Mouse (Mus musculus) hindbrain, embryonic 13.5 days (tissue): Measurements from ENCODE around the gene Kif3c. TPM values are rescaled to one million over a fixed set of nuclear protein-coding genes. Genes with fewer than 3 reads are reported as not detected.

ENCODE experiments used
- ATAC-seq: fragments of 200-750 bp; cut with Nextera tagmentation; 2 replicates; pipeline ENCODE4 v1.8.0; 2017; ENCODE audit warnings: moderate TSS enrichment; ENCODE audit not compliant: low FRiP score
- H3K27ac ChIP-seq: fragments of 300-500 bp; sonication (generic); 2 replicates; pipeline ENCODE4 v1.5.1; 2015; ENCODE audit warnings: inconsistent platforms, mild to moderate bottlenecking, moderate library complexity
- H3K27me3 ChIP-seq: fragments of 300-500 bp; sonication (generic); 2 replicates; pipeline ENCODE4 v1.6.1; 2015; ENCODE audit warnings: mild to moderate bottlenecking, inconsistent platforms
- H3K36me3 ChIP-seq: fragments of 300-500 bp; sonication (generic); 2 replicates; pipeline ENCODE4 v1.6.1; 2015; ENCODE audit warnings: mild to moderate bottlenecking, inconsistent platforms
- H3K4me1 ChIP-seq: fragments of 300-500 bp; sonication (generic); replicated peaks from 2 replicates; pipeline ENCODE4 v1.6.1; 2015; ENCODE audit warnings: inconsistent platforms
- H3K4me2 ChIP-seq: fragments of 300-500 bp; sonication (generic); 2 replicates; pipeline ENCODE4 v1.6.1; 2015; ENCODE audit warnings: inconsistent platforms, mild to moderate bottlenecking, moderate library complexity
- H3K4me3 ChIP-seq: fragments of 300-500 bp; sonication (generic); 2 replicates; pipeline ENCODE4 v1.5.1; 2015; ENCODE audit warnings: mild to moderate bottlenecking, inconsistent platforms
- H3K9ac ChIP-seq: fragments of 300-500 bp; sonication (generic); 2 replicates; pipeline ENCODE4 v1.6.1; 2015; ENCODE audit warnings: mild to moderate bottlenecking, inconsistent platforms
- H3K9me3 ChIP-seq: fragments of 300-500 bp; sonication (generic); 2 replicates; pipeline ENCODE4 v1.6.1; 2016; ENCODE audit warnings: inconsistent platforms
- WGBS: fragments of 180-500 bp; shearing (Covaris S2); methylation state at CpG from one replicate; pipeline ENCODE4 v1.1.7; 2015; 5-methylcytosine and 5-hydroxymethylcytosine counted together
- polyA plus RNA-seq: library from polyadenylated mRNA; unstranded; fragments of >200 nt; fragmentation: Nextera tagmentation; extraction: Ambion mirVana; gene quantifications from 2 replicates; pipeline ENCODE4 v1.2.1, GENCODE M21; 2015

Kif3c gene
- polyA plus RNA-seq, 1 experiment from 2014 or later, result 80.7 TPM

DNA sequence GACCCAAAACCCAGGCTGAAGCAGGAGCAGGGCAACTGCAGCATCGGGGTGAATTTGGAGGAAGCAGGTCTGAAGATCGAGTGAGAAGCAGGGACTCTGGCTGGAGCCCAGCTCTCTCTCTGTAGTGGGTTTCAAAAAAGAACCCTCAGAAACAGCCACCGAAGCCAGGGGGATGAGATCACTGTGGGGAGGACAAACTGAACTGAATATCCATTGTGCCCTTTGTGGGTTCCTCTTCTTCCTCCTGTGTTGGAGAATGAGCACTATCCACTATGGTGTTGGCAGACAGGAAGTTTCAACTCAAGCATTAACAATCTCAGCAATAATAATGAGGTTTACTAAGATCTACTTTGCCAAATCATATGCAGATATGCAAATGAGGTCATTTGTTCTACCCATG is 7.1 kb downstream of the Kif3c start:
- Histone ChIP-seq H3K27me3 (no peaks in the 10 kb centered on the region), H3K9me3 (peaks cover 4% of the 10 kb centered on the region; the same call in 1 of the 2 replicates), H3K4me3 (peak overlapping the region; percentile 88), H3K9ac (peak overlapping the region; percentile 72; the same call in 1 of the 2 replicates), H3K4me2 (peak overlapping the region; percentile 87), H3K4me1 (peaks cover 72% of the 10 kb centered on the region), H3K36me3 (peaks cover 52% of the 10 kb centered on the region), H3K27ac (peak overlapping the region; percentile 76)
- 0 out of 2 replicates have a peak, but pooled peaks have one; percentile 14 for ATAC-seq
- WGBS, result 45% methylated on average over 3 of the region's 3 CpGs

DNA sequence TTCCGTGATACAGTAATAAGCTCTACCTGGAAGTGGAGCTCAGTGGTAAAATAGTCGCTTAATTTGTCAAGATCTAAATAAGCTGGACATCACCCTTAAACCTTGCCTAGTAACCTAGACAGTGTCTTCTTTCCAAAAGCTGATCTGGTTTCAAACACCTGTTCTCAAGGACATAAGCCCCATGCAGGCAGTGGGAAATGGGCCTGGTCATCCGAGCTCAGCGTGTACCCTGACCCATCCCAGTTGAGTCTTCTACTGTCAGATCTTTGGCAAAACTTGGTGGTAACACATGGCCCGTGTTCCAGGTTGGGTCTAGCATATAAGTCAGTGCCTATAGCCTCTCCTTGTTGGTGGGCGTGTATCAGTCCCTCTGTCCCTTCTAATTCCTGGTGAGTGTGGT is 8.6 kb downstream of the Kif3c start:
- Histone ChIP-seq H3K9ac (no peak overlapping the region), H3K27ac (no peak overlapping the region), H3K9me3 (no peaks in the 10 kb centered on the region), H3K27me3 (no peaks in the 10 kb centered on the region), H3K4me1 (peaks cover 64% of the 10 kb centered on the region), H3K4me3 (no peak overlapping the region), H3K4me2 (no peak overlapping the region), H3K36me3 (peaks cover 53% of the 10 kb centered on the region)
- no peak for ATAC-seq
- WGBS, result 96% methylated on average over 6 of the region's 6 CpGs

- Histone ChIP-seq H3K9me3 (no peaks in the 10 kb centered on the region), H3K4me2 (no peak overlapping the region), H3K4me1 (peaks cover 55% of the 10 kb centered on the region), H3K27me3 (no peaks in the 10 kb centered on the region), H3K27ac (no peak overlapping the region), H3K4me3 (no peak overlapping the region), H3K9ac (no peak overlapping the region), H3K36me3 (peaks cover 61% of the 10 kb centered on the region)
- ATAC-seq, result no peak
- 64% methylated on average over 5 of the region's 5 CpGs for WGBS
Observed at GRCm38 (mm10) chr12:3374552-3374951, 9.6 kb downstream of the Kif3c start.

DNA sequence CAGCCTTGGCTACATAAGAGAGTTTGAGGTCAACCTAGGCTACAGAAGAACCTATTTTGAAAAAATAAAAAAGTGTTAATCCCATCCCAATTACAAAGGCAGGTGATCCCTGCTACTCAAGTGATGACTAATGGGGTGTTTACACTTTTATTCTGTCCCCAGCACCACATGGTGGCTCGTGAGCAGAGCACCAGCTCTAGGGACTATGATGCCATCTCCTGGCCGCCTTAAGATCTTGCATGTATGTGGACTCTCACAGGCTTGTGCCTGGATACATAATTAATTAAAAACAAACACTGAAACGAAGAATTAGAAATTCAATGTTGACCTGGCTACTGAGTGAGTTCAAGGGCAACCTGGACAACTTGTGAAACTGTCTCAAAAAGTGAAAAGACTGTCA is 12.3 kb downstream of the Kif3c start:
- peaks cover 76% of the 10 kb centered on the region for H3K36me3 ChIP-seq
- H3K4me2 ChIP-seq, result no peak overlapping the region
- H3K4me1 ChIP-seq, result peaks cover 34% of the 10 kb centered on the region
- no peak overlapping the region for H3K27ac ChIP-seq
- no peak overlapping the region for H3K9ac ChIP-seq
- WGBS, result 21% methylated on average over 3 of the region's 3 CpGs
- ATAC-seq, result no peak
- H3K9me3 ChIP-seq, result no peaks in the 10 kb centered on the region
- no peaks in the 10 kb centered on the region for H3K27me3 ChIP-seq
- H3K4me3 ChIP-seq, result no peak overlapping the region

DNA sequence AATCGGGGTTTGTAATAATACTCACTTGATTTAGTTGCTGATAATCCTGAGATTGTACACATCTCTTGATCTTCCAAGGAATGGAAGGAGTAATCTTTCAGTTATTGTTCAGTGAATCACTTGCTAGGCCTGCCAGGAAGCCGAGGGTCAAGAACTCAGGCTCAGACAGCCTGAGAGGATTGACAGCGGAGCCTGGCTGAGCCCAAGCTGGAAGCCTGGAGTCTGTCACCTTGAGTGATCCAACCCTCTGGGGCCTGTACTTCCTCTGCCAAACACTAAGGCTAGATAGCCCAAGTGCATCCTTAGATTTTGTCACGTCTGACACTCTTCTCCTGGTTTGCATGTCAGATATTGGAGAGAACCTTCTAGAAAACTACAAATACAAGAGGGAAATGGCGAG is 12.8 kb downstream of the Kif3c start:
- Histone ChIP-seq H3K9ac (no peak overlapping the region), H3K36me3 (peaks cover 76% of the 10 kb centered on the region), H3K4me2 (no peak overlapping the region), H3K27me3 (no peaks in the 10 kb centered on the region), H3K27ac (no peak overlapping the region), H3K4me1 (peaks cover 28% of the 10 kb centered on the region), H3K4me3 (no peak overlapping the region), H3K9me3 (no peaks in the 10 kb centered on the region)
- 87% methylated on average over 5 of the region's 5 CpGs for WGBS
- ATAC-seq, result no peak

DNA sequence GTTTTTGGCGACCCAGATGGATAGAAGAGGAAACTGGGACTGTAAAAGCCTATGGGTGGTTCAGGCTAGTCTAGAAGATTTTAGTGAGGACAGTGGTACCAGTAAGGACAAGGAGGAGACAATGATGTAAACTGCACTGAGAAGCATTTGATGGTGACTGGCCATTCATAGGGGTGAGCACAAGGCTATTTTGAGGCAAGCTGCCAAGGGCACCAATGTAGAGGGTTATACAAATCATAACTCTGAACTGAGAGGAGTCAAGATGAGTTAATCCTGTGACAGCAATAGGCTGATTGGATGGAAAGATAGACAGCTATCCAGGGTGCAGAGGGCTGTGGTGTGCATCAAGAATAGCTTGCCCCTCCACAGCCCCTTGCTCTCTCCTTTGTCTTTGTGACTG is 19.9 kb downstream of the Kif3c start:
- no peak overlapping the region for H3K4me2 ChIP-seq
- 74% methylated on average over 1 of the region's 1 CpGs for WGBS

DNA sequence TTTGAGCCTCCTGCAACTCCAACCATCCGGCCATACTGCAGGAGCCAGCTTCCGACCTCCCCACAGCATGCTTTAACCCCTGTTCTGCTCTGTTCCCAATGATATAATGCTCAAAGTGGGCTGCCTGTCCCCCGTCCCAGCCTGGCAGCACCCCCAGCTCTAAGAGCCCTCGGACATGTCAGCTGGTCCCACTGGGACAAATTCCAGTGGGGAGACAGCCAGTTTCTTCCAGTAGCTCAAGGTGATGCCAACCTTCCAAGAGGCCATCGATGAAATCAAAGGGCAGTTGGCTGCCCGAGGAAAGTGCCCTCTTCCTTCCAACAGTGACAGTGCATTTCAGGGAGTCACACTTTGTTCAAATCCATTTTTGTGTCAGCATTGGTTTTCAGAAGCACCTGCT is 20.3 kb downstream of the Kif3c start:
- no peak overlapping the region for H3K4me3 ChIP-seq
- 82% methylated on average over 6 of the region's 6 CpGs for WGBS
- ATAC-seq, result no peak
- H3K27ac ChIP-seq, result no peak overlapping the region
- peaks cover 21% of the 10 kb centered on the region for H3K4me1 ChIP-seq
- H3K4me2 ChIP-seq, result no peak overlapping the region
- no peaks in the 10 kb centered on the region for H3K9me3 ChIP-seq
- no peaks in the 10 kb centered on the region for H3K27me3 ChIP-seq
- H3K36me3 ChIP-seq, result peaks cover 89% of the 10 kb centered on the region
- H3K9ac ChIP-seq, result no peak overlapping the region

More for the DNA sequence above, 19.9 kb downstream of the Kif3c start:
- H3K27me3 ChIP-seq, result no peaks in the 10 kb centered on the region
- H3K4me3 ChIP-seq, result no peak overlapping the region
- H3K4me1 ChIP-seq, result peaks cover 23% of the 10 kb centered on the region
- no peak overlapping the region for H3K27ac ChIP-seq
- peaks cover 88% of the 10 kb centered on the region for H3K36me3 ChIP-seq
- H3K9me3 ChIP-seq, result no peaks in the 10 kb centered on the region
- no peak overlapping the region for H3K9ac ChIP-seq
- no peak for ATAC-seq

GRCm38 (mm10) chr12:3385940-3386339 is 21.0 kb downstream of the Kif3c start:
- H3K4me2 ChIP-seq, result no peak overlapping the region
- peak overlapping the region; percentile 52; the same call in 1 of the 2 replicates for H3K27ac ChIP-seq
- WGBS, result 56% methylated on average over 10 of the region's 10 CpGs
- H3K4me3 ChIP-seq, result no peak overlapping the region
- no peaks in the 10 kb centered on the region for H3K27me3 ChIP-seq
- no peaks in the 10 kb centered on the region for H3K9me3 ChIP-seq
- H3K4me1 ChIP-seq, result peaks cover 21% of the 10 kb centered on the region
- H3K9ac ChIP-seq, result no peak overlapping the region
- peaks cover 93% of the 10 kb centered on the region for H3K36me3 ChIP-seq
- ATAC-seq, result peak; percentile 13; the same call in 1 of the 2 replicates

GRCm38 (mm10) chr12:3387891-3388290 is 23.0 kb downstream of the Kif3c start:
- Histone ChIP-seq H3K4me3 (no peak overlapping the region), H3K4me1 (peaks cover 21% of the 10 kb centered on the region), H3K27ac (no peak overlapping the region), H3K9me3 (no peaks in the 10 kb centered on the region), H3K27me3 (no peaks in the 10 kb centered on the region), H3K9ac (no peak overlapping the region), H3K36me3 (peaks cover 87% of the 10 kb centered on the region), H3K4me2 (no peak overlapping the region)
- ATAC-seq, result no peak
- WGBS, result 94% methylated on average over 16 of the region's 16 CpGs

- Histone ChIP-seq H3K27me3 (no peaks in the 10 kb centered on the region), H3K4me2 (no peak overlapping the region), H3K4me3 (no peak overlapping the region), H3K27ac (no peak overlapping the region), H3K9me3 (no peaks in the 10 kb centered on the region), H3K4me1 (peaks cover 19% of the 10 kb centered on the region), H3K9ac (no peak overlapping the region), H3K36me3 (peaks cover 89% of the 10 kb centered on the region)
- WGBS, result 91% methylated on average over 12 of the region's 12 CpGs
- ATAC-seq, result no peak
Observed at GRCm38 (mm10) chr12:3389394-3389793, 24.5 kb downstream of the Kif3c start.

GRCm38 (mm10) chr12:3390071-3390470 is 25.1 kb downstream of the Kif3c start:
- H3K4me2 ChIP-seq, result no peak overlapping the region
- no peaks in the 10 kb centered on the region for H3K9me3 ChIP-seq
- H3K36me3 ChIP-seq, result peaks cover 88% of the 10 kb centered on the region
- 97% methylated on average over 2 of the region's 2 CpGs for WGBS
- H3K4me3 ChIP-seq, result no peak overlapping the region
- H3K9ac ChIP-seq, result no peak overlapping the region
- H3K27me3 ChIP-seq, result no peaks in the 10 kb centered on the region
- peaks cover 13% of the 10 kb centered on the region for H3K4me1 ChIP-seq
- no peak overlapping the region for H3K27ac ChIP-seq
- no peak; the same call in 1 of the 2 replicates for ATAC-seq

GRCm38 (mm10) chr12:3390577-3391262 is 25.8 kb downstream of the Kif3c start:
- Histone ChIP-seq H3K4me2 (no peak overlapping the region), H3K4me1 (peaks cover 6% of the 10 kb centered on the region), H3K9ac (no peak overlapping the region), H3K4me3 (no peak overlapping the region), H3K36me3 (peaks cover 88% of the 10 kb centered on the region), H3K9me3 (no peaks in the 10 kb centered on the region), H3K27me3 (no peaks in the 10 kb centered on the region), H3K27ac (no peak overlapping the region)
- 30% methylated on average over 12 of the region's 12 CpGs for WGBS
- peak; percentile 62 for ATAC-seq

DNA sequence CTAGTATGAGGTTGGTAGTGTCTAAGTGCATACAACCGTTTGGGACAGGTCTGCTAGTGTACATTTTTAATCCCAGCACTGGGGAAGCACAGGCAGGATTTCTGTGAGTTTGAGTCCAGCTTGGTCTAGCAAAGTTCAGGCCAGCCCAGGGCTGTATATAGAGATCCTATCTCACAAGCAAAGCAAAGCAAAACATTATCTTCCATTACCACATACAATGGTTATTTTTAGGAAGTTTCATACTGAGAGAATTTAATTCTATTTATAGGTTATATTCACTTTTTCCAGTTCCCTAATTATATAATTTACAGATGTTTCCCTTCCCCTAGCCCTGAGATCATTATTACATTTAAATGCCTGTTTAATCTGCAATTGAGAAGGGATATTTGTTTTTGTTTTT is 26.3 kb downstream of the Kif3c start:
- peaks cover 86% of the 10 kb centered on the region for H3K36me3 ChIP-seq
- H3K4me2 ChIP-seq, result no peak overlapping the region
- no peaks in the 10 kb centered on the region for H3K27me3 ChIP-seq
- H3K9ac ChIP-seq, result no peak overlapping the region
- no peaks in the 10 kb centered on the region for H3K9me3 ChIP-seq
- H3K4me1 ChIP-seq, result peaks cover under 1% of the 10 kb centered on the region
- 83% methylated on average over 1 of the region's 1 CpGs for WGBS
- H3K27ac ChIP-seq, result no peak overlapping the region
- no peak for ATAC-seq
- H3K4me3 ChIP-seq, result no peak overlapping the region
